Mouse (Mus musculus) MEL (cell line): ENCODE data around the gene 1810009J06Rik. TPM values are rescaled to one million over a fixed set of nuclear protein-coding genes. Genes with fewer than 3 reads are reported as not detected.
"Not testable (repeated sequence)": the region's sequence is repeated elsewhere in the genome, so short reads cannot be mapped to it uniquely, and the experiment has no call there.

Experiments used
- DNase-seq: peaks from one replicate; pipeline ENCODE4 v3.0.0; 2011; ENCODE audit warnings: low read depth, low spot score
- H3K27ac ChIP-seq: 2 replicates; pipeline ENCODE4 v1.5.1; 2012; ENCODE audit warnings: low read depth, mild to moderate bottlenecking, control low read depth, low read length, moderate library complexity; ENCODE audit not compliant: control insufficient read depth
- H3K27me3 ChIP-seq, 2 experiments: fragments of 150-350 bp in 1 of 2; sonication (generic) in 1 of 2; 2 replicates each; pipeline ENCODE4 v1.6.1; 2012; ENCODE audit warnings: low read length in 2 of 2, mild to moderate bottlenecking in 2 of 2, improper control_type of control experiment in 1 of 2, moderate library complexity in 1 of 2; ENCODE audit not compliant: insufficient read depth in 2 of 2, control insufficient read depth in 1 of 2
- H3K36me3 ChIP-seq, 2 experiments: 2 replicates each; pipeline ENCODE4 v1.6.1; 2012 to 2014; ENCODE audit warnings: low read length in 2 of 2, improper control_type of control experiment in 1 of 2, inconsistent platforms in 1 of 2, mild to moderate bottlenecking in 1 of 2; ENCODE audit not compliant: insufficient read depth in 2 of 2, control insufficient read depth in 1 of 2
- H3K4me1 ChIP-seq, 2 experiments: fragments of 150-350 bp in 1 of 2; sonication (generic) in 1 of 2; 2 replicates each; pipeline ENCODE4 v1.6.1; 2012; ENCODE audit warnings: low read length in 2 of 2, improper control_type of control experiment in 1 of 2, mild to moderate bottlenecking in 1 of 2; ENCODE audit not compliant: insufficient read depth in 2 of 2, control insufficient read depth in 1 of 2
- H3K4me3 ChIP-seq, 2 experiments: fragments of 150-350 bp in 1 of 2; sonication (generic) in 1 of 2; 2 replicates each; pipeline ENCODE4 v1.5.1; 2012; ENCODE audit warnings: low read depth in 2 of 2, low read length in 2 of 2, mild to moderate bottlenecking in 2 of 2, moderate library complexity in 2 of 2, control low read depth in 1 of 2, improper control_type of control experiment in 1 of 2; ENCODE audit not compliant: control insufficient read depth in 1 of 2, insufficient read depth in 1 of 2
- H3K79me2 ChIP-seq: 2 replicates; pipeline ENCODE4 v1.6.1; 2012; ENCODE audit warnings: mild to moderate bottlenecking, low read length, moderate library complexity; ENCODE audit not compliant: control insufficient read depth, poor library complexity, insufficient read depth
- H3K9ac ChIP-seq: 2 replicates; pipeline ENCODE4 v1.6.1; 2012; ENCODE audit warnings: low read depth, mild to moderate bottlenecking, control low read depth, low read length, moderate library complexity; ENCODE audit not compliant: control insufficient read depth, poor library complexity, severe bottlenecking
- H3K9me3 ChIP-seq: fragments of 150-350 bp; sonication (generic); replicated peaks from 2 replicates; pipeline ENCODE4 v1.6.1; 2012; ENCODE audit warnings: mild to moderate bottlenecking, low read length, improper control_type of control experiment, moderate library complexity; ENCODE audit not compliant: insufficient read depth
- BHLHE40 ChIP-seq: IDR thresholded peaks from 2 replicates; pipeline ENCODE4 v1.6.1; 2012; ENCODE audit warnings: low read depth, mild to moderate bottlenecking, inconsistent platforms, low read length, improper control_type of control experiment, borderline replicate concordance
- CHD2 ChIP-seq: IDR thresholded peaks from 2 replicates; pipeline ENCODE4 v1.6.1; 2011; ENCODE audit warnings: low read length, improper control_type of control experiment
- CTCF ChIP-seq, 3 experiments: IDR thresholded peaks in 2 of 3; conservative IDR thresholded peaks in 1 of 3; 2 replicates each; pipeline ENCODE4 v1.5.1; 2011 to 2012; ENCODE audit warnings: low read length in 3 of 3, low read depth in 2 of 3, mild to moderate bottlenecking in 2 of 3, improper control_type of control experiment in 1 of 3, inconsistent platforms in 1 of 3, mixed read lengths in 1 of 3, moderate library complexity in 1 of 3; ENCODE audit not compliant: control insufficient read depth in 1 of 3, insufficient read depth in 1 of 3, poor library complexity in 1 of 3, severe bottlenecking in 1 of 3
- KAT2A ChIP-seq: conservative IDR thresholded peaks from 2 replicates; pipeline ENCODE4 v1.6.1; 2012; ENCODE audit warnings: low read depth, low read length, improper control_type of control experiment, inconsistent platforms
- MAFK ChIP-seq: IDR thresholded peaks from 2 replicates; pipeline ENCODE4 v1.6.1; 2011; ENCODE audit warnings: low read depth, mild to moderate bottlenecking, low read length, improper control_type of control experiment, borderline replicate concordance
- MXI1 ChIP-seq: IDR thresholded peaks from 2 replicates; pipeline ENCODE4 v1.6.1; 2011; ENCODE audit warnings: mild to moderate bottlenecking, low read depth, low read length, improper control_type of control experiment
- MYC ChIP-seq: IDR thresholded peaks from 2 replicates; pipeline ENCODE4 v1.6.1; 2011; ENCODE audit warnings: low read depth, mild to moderate bottlenecking, low read length, improper control_type of control experiment, moderate library complexity
- POLR2AphosphoS2 ChIP-seq: IDR thresholded peaks from 2 replicates; pipeline ENCODE4 v1.6.1; 2011; ENCODE audit warnings: low read length, improper control_type of control experiment
- POLR2AphosphoS5 ChIP-seq: IDR thresholded peaks from 2 replicates; pipeline ENCODE4 v1.6.1; 2012; ENCODE audit warnings: low read depth, borderline replicate concordance, mild to moderate bottlenecking, inconsistent platforms, low read length, moderate library complexity, mixed read lengths
- RAD21 ChIP-seq: IDR thresholded peaks from 2 replicates; pipeline ENCODE4 v1.6.1; 2011; ENCODE audit warnings: mild to moderate bottlenecking, low read depth, low read length, improper control_type of control experiment
- SIN3A ChIP-seq: IDR thresholded peaks from 2 replicates; pipeline ENCODE4 v1.6.1; 2012; ENCODE audit warnings: low read length, improper control_type of control experiment, inconsistent platforms
- SMC3 ChIP-seq: IDR thresholded peaks from 2 replicates; pipeline ENCODE4 v1.6.1; 2011; ENCODE audit warnings: low read depth, low read length, improper control_type of control experiment
- TCF12 ChIP-seq: IDR thresholded peaks from 2 replicates; pipeline ENCODE4 v1.6.1; 2014; ENCODE audit warnings: low read depth, mild to moderate bottlenecking, inconsistent platforms, low read length, improper control_type of control experiment, moderate library complexity
- USF2 ChIP-seq, 2 experiments: IDR thresholded peaks; 2 replicates each; pipeline ENCODE4 v1.6.1; 2011 to 2012; ENCODE audit warnings: improper control_type of control experiment in 2 of 2, low read length in 2 of 2, borderline replicate concordance in 1 of 2, inconsistent platforms in 1 of 2, low read depth in 1 of 2, mild to moderate bottlenecking in 1 of 2; ENCODE audit not compliant: insufficient read depth in 1 of 2
- ZMIZ1 ChIP-seq: IDR thresholded peaks from 2 replicates; pipeline ENCODE4 v1.6.1; 2012; ENCODE audit warnings: low read depth, mild to moderate bottlenecking, inconsistent platforms, low read length, improper control_type of control experiment, moderate library complexity
- polyA plus RNA-seq, 2 experiments: library from polyadenylated mRNA; stranded (reverse) in 1 of 2; unstranded in 1 of 2; fragments of >175 nt in 1 of 2; fragments of >200 nt in 1 of 2; gene quantifications; 2 replicates each; pipeline versions ENCODE4 v1.2.1 to v1.2.4; 2012; ENCODE audit warnings: low replicate concordance in 2 of 2, low read depth in 1 of 2; ENCODE audit not compliant: insufficient read length in 2 of 2, insufficient read depth in 1 of 2, missing spikeins in 1 of 2
- total RNA-seq: library from RNA; depleted of rRNA; stranded (reverse); fragments of 300-350 nt; gene quantifications from 2 replicates; pipeline ENCODE4 v1.2.3, GENCODE M21; 2012; rRNA removed

1810009J06Rik gene
- total and polyA plus RNA-seq, 3 experiments, result not detected

DNA sequence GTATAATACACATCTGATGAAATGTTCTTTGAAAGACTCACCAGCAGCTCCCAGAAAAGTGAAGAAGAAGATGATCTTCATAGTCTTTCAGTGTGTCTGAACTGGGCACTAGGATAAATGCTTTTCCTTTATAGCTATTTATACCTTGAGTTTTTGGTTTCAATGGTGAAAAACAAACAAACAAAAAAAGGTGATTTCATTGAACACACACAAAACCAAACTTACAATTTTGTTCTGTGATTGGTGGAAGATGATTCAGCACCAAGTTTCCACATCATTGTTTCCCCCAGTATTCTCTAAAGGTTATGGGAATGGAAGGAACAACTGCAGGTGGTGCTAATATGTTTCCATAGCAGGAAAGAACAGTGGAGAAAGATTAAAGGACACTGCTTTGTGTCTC lies 34.8 kb downstream of the 1810009J06Rik start, which contains the start of gene Gm2663:
Gene Gm2663, minus strand, starts transcription at position 101 of the 400 bp plus-strand sequence.
- H3K4me3 ChIP-seq, H3K27ac ChIP-seq, H3K27me3 ChIP-seq, H3K79me2 ChIP-seq, H3K9me3 ChIP-seq, H3K9ac ChIP-seq, H3K36me3 ChIP-seq, H3K4me1 ChIP-seq, DNase-seq: not testable (repeated sequence)

DNA sequence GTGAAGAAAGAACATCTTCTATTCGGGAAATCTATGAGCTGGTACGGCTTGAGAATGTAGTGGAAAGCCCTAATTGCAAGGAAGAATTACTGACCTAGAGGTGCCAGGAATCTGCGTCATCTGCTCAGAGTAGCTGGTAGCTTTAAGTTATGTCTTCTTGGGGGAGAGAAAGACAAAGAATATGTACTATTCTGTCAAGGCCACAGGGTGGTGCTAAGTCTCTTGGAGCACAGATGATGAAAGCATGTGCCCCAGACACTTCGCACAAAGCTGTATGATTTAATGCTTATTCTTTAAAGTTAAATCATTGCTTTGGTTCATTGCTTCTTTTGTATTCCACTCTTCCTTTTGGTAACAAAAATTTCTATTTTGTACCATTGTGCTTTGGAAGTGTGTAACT lies 50.5 kb downstream of the 1810009J06Rik start:
- Histone ChIP-seq H3K4me3 (no peak overlapping the region), H3K27ac (no peak overlapping the region), H3K79me2 (no peaks in the 10 kb centered on the region), H3K9me3 (no peaks in the 10 kb centered on the region), H3K36me3 (no peaks in the 10 kb centered on the region), H3K27me3 (no peaks in the 10 kb centered on the region), H3K9ac (no peak overlapping the region), H3K4me1 (no peaks in the 10 kb centered on the region)
- no peak for DNase-seq
- TF ChIP-seq MXI1 (no peak), SMC3 (no peak), POLR2AphosphoS2 (no peak), BHLHE40 (no peak), USF2 (IDR thresholded peaks at IDR 0.05; ENCODE audit: borderline replicate concordance in 1 of 2, insufficient read depth in 1 of 2, low read depth in 1 of 2, low read length in 2 of 2) (no peak), MAFK (no peak), ZMIZ1 (no peak), RAD21 (no peak), CTCF (IDR thresholded peaks at IDR 0.05 in 2 of 3, conservative IDR thresholded peaks at IDR 0.05 in 1 of 3; ENCODE audit: control insufficient read depth in 1 of 3, insufficient read depth in 1 of 3, low read depth in 2 of 3, low read length in 3 of 3, poor library complexity in 1 of 3, severe bottlenecking in 1 of 3) (no peak), SIN3A (no peak), MYC (no peak), KAT2A (no peak), TCF12 (no peak), CHD2 (no peak), POLR2AphosphoS5 (no peak)

Other genes starting within 250 kb of the 1810009J06Rik start
- not detected in 2 replicates for gene Moxd2, start 77.3 kb upstream of the 1810009J06Rik start, total RNA-seq
- not detected for gene Moxd2, start 77.3 kb upstream of the 1810009J06Rik start, polyA plus RNA-seq
- not detected in 2 replicates for gene Prss58, start 64.4 kb upstream of the 1810009J06Rik start, total RNA-seq
- gene Prss58, start 64.4 kb upstream of the 1810009J06Rik start, polyA plus RNA-seq, result not detected
- gene 1700074P13Rik, start 24.2 kb upstream of the 1810009J06Rik start, total RNA-seq, result not detected in 2 replicates
- gene 1700074P13Rik, start 24.2 kb upstream of the 1810009J06Rik start, polyA plus RNA-seq, result not detected
- gene Gm4744, start 12.9 kb upstream of the 1810009J06Rik start, total RNA-seq, result not detected in 2 replicates
- gene Gm4744, start 12.9 kb upstream of the 1810009J06Rik start, polyA plus RNA-seq, result not detected
- gene Gm2663, start 34.7 kb downstream of the 1810009J06Rik start, total RNA-seq, result not detected in 2 replicates
- gene Gm2663, start 34.7 kb downstream of the 1810009J06Rik start, polyA plus RNA-seq, result not detected
- gene 2210010C04Rik, start 70.8 kb downstream of the 1810009J06Rik start, total RNA-seq, result not detected in 2 replicates
- not detected for gene 2210010C04Rik, start 70.8 kb downstream of the 1810009J06Rik start, polyA plus RNA-seq